Mouse (Mus musculus): ENCODE results near the gene Tmbim6. TPM values are rescaled to one million over a fixed set of nuclear protein-coding genes. Genes with fewer than 3 reads are reported as not detected.
A peak's percentile ranks its signal among the peaks of the same experiment; 100 is the strongest.

Gene Tmbim6
- polyA plus RNA-seq, 1 experiment from 2014 or later = 262 TPM

DNA sequence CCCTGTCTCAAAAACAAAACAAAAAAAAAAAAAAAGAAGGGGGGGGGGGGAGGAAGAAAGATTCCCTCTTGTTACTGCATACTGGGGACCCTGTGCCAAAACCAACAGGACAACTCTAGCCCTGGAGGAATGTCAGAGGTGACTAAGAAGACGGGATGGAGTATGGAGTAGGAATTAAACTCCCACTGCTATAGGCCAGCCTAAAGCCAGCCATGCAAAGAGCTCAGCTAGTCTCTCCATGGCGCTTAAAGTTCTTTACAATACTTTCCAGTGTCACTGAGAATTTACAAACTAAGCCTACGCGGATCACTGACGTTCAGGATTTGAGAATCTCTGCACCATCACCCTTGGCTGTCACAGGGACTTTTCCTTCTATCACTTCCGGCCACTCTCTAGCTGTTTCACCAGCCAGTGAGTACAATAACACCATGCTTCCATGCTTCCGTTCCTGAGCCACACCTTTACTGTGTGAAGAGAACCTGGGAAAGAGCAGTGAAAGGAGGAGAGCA, 28.6 kb upstream of the Tmbim6 start:
- Histone ChIP-seq H3K36me3 (replicated peaks; ENCODE audit: control insufficient read depth, insufficient read depth) (no peaks in the 10 kb centered on the region), H3K27me3 (ENCODE audit: control insufficient read depth, insufficient read depth, low read length) (no peaks in the 10 kb centered on the region), H3K4me1 (replicated peaks; ENCODE audit: control insufficient read depth, insufficient read depth, low read length) (peaks cover 6% of the 10 kb centered on the region), H3K4me2 (replicated peaks) (no peak overlapping the region), H3K9ac (no peak overlapping the region), H3K9me3 (ENCODE audit: control insufficient read depth, low read length) (no peaks in the 10 kb centered on the region), H3K4me3 (replicated peaks; ENCODE audit: low read length) (no peak overlapping the region), H3K27ac (no peak overlapping the region)
- DNase-seq (ENCODE audit: low spot score) (no peak), ATAC-seq (ENCODE audit: low FRiP score) (no peak)
- 69% methylated on average over 7 of the region's 7 CpGs for WGBS

DNA sequence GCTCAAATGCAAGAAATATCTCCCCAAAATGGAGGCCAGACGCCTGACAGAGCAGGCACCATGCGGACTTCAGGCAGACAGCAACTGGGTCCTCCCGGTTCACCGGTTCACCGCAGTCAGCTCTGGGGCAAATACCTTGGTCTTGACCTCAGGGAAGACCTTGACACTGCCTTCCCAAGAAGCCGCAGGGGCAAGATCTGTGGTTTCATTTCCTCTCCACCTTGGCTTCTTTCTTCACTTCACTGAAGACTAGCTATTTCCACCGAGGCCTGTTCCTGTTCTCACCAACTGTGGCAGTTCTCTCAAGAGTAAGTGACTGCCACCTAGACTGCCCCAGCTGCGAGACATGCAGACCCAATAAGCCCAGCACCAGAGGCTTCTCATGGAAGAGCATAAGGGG, 27.8 kb upstream of the Tmbim6 start:
- no peaks in the 10 kb centered on the region for H3K36me3 ChIP-seq (replicated peaks; ENCODE audit: control insufficient read depth, insufficient read depth)
- H3K27me3 ChIP-seq (ENCODE audit: control insufficient read depth, insufficient read depth, low read length) = no peaks in the 10 kb centered on the region
- DNase-seq (ENCODE audit: low spot score) (no peak), ATAC-seq (ENCODE audit: low FRiP score) (no peak)
- H3K9me3 ChIP-seq (ENCODE audit: control insufficient read depth, low read length) = no peaks in the 10 kb centered on the region
- peaks cover 11% of the 10 kb centered on the region for H3K4me1 ChIP-seq (replicated peaks; ENCODE audit: control insufficient read depth, insufficient read depth, low read length)
- no peak overlapping the region for H3K9ac ChIP-seq
- no peak overlapping the region for H3K27ac ChIP-seq
- 82% methylated on average over 8 of the region's 8 CpGs for WGBS
- H3K4me2 ChIP-seq (replicated peaks) = no peak overlapping the region
- no peak overlapping the region for H3K4me3 ChIP-seq (replicated peaks; ENCODE audit: low read length)

DNA sequence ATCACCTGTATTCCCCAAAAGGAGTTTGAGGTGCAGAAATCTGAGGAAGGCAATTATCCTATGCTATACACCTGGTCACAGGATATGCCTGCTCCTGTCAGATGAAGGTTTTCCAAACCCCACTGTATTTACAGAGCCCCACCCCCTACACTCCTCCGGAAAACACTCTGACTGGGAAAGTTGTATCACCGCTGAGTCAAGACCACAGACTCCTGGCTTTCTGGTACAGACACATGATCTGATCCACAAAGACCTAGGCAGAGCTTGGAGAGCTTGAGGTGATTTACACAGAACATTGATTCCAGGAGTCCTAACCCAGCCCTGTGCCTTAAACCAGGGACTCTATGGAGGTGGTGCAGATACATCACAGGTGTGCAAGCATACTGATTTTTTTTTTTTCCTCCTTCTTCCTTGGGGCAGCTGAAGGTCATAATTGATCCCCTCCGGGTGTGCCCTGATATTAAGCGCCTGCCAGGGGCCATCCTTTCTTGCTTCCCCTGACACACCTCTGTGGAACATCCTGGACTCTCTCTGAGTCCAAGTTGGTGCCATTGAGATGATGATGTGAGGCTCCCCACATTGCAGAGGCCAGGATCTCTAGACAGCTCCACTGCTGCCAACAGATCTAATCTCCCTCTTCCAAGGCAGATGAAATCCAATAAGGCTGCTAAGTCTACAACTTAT, 24.0 kb upstream of the Tmbim6 start:
- Histone ChIP-seq H3K27me3 (ENCODE audit: control insufficient read depth, insufficient read depth, low read length) (no peaks in the 10 kb centered on the region), H3K27ac (no peak overlapping the region), H3K36me3 (replicated peaks; ENCODE audit: control insufficient read depth, insufficient read depth) (no peaks in the 10 kb centered on the region), H3K9me3 (ENCODE audit: control insufficient read depth, low read length) (no peaks in the 10 kb centered on the region), H3K4me3 (replicated peaks; ENCODE audit: low read length) (peak overlapping the region; percentile 80), H3K9ac (0 out of 2 replicates have a peak overlapping the region, but pooled peaks have one; percentile 82), H3K4me2 (replicated peaks) (peak overlapping the region; percentile 72), H3K4me1 (replicated peaks; ENCODE audit: control insufficient read depth, insufficient read depth, low read length) (peaks cover 11% of the 10 kb centered on the region)
- DNase-seq (ENCODE audit: low spot score) (no peak), ATAC-seq (ENCODE audit: low FRiP score) (no peak)
- 78% methylated on average over 4 of the region's 4 CpGs for WGBS

DNA sequence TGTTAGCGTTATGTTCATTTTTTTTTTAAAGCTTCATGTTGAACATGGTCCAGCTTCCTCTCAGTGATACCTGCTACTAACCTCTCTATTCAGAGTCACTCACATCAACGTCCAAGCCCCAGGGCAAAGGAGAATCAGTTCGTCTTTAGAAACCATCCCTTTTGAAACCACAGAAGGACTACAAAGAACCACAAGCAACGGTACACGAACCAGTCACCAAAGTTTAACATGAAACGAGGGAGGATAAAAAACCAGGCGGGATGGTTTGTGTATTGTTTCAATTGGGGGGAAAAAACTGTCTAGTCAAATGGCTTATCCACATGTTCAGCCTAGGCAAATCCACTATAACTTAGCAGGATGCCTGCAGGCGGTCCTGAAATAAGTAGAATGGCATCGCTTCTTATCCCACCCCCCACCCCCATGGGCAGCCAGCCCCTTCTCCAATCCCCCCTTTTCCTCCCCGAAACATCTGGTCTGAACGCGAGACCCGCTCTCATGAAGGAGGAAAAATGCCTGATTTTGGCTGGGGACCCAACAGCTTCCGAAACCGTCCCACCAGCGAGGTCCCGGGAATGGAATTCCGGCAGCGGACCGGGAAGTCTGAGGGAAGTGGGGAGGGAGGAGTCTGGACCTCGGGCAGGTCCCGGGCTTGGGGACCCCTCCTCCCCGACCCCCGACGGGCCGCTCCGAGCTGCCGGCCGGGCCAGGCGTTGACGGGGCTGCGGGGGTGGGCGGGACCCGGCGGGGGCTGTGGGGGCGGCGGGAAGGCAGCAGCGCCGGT, 23.1 kb upstream of the Tmbim6 start:
- peak overlapping the region; percentile 80 for H3K4me3 ChIP-seq (replicated peaks; ENCODE audit: low read length)
- ATAC-seq (ENCODE audit: low FRiP score) (no peak; the same call in 1 of the 2 replicates), DNase-seq (ENCODE audit: low spot score) (peak; percentile 29)
- H3K36me3 ChIP-seq (replicated peaks; ENCODE audit: control insufficient read depth, insufficient read depth) = no peaks in the 10 kb centered on the region
- H3K4me1 ChIP-seq (replicated peaks; ENCODE audit: control insufficient read depth, insufficient read depth, low read length) = peaks cover 11% of the 10 kb centered on the region
- peak overlapping the region; percentile 85 for H3K27ac ChIP-seq
- no peaks in the 10 kb centered on the region for H3K9me3 ChIP-seq (ENCODE audit: control insufficient read depth, low read length)
- H3K4me2 ChIP-seq (replicated peaks) = peak overlapping the region; percentile 72
- H3K9ac ChIP-seq = peak overlapping the region; percentile 82
- 2% methylated on average over 38 of the region's 39 CpGs for WGBS
- H3K27me3 ChIP-seq (ENCODE audit: control insufficient read depth, insufficient read depth, low read length) = no peaks in the 10 kb centered on the region

DNA sequence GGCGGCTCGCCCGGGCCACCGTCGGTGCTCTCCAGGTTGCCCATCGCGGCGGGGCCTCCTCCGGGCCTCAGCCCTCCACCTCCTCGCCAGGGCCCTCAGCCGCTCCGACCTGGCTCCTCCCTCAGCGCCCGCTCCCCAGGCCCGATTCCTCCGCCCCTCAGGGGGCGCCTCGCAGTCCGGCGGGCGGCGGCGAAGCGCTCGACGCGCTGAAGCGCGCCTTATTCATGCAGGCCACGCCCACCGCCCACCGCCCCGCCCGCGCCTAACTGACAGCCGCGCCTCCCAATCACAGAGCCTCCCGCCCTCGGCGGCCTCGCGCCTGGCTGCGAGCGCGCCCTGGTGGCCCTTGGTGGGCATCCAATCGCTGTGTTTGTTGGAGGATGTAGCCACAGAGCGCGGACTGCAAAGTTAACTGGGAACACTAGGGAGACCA, 22.4 kb upstream of the Tmbim6 start, which contains the start of gene Fmnl3:
Gene Fmnl3, minus strand, starts transcription at position 224 of the 433 bp plus-strand sequence.
- peaks cover 11% of the 10 kb centered on the region for H3K4me1 ChIP-seq (replicated peaks; ENCODE audit: control insufficient read depth, insufficient read depth, low read length)
- H3K27ac ChIP-seq = peak within 1 kb of the TSS; percentile 85
- no peaks in the 10 kb centered on the region for H3K36me3 ChIP-seq (replicated peaks; ENCODE audit: control insufficient read depth, insufficient read depth)
- no peaks in the 10 kb centered on the region for H3K9me3 ChIP-seq (ENCODE audit: control insufficient read depth, low read length)
- peak within 1 kb of the TSS; percentile 82 for H3K9ac ChIP-seq
- H3K27me3 ChIP-seq (ENCODE audit: control insufficient read depth, insufficient read depth, low read length) = no peaks in the 10 kb centered on the region
- DNase-seq (ENCODE audit: low spot score) (peak; percentile 94), ATAC-seq (ENCODE audit: low FRiP score) (peak; percentile 97)
- H3K4me3 ChIP-seq (replicated peaks; ENCODE audit: low read length) = peak within 1 kb of the TSS; percentile 80
- H3K4me2 ChIP-seq (replicated peaks) = peak within 1 kb of the TSS; percentile 72
- under 1% methylated on average over 42 of the region's 48 CpGs for WGBS

DNA sequence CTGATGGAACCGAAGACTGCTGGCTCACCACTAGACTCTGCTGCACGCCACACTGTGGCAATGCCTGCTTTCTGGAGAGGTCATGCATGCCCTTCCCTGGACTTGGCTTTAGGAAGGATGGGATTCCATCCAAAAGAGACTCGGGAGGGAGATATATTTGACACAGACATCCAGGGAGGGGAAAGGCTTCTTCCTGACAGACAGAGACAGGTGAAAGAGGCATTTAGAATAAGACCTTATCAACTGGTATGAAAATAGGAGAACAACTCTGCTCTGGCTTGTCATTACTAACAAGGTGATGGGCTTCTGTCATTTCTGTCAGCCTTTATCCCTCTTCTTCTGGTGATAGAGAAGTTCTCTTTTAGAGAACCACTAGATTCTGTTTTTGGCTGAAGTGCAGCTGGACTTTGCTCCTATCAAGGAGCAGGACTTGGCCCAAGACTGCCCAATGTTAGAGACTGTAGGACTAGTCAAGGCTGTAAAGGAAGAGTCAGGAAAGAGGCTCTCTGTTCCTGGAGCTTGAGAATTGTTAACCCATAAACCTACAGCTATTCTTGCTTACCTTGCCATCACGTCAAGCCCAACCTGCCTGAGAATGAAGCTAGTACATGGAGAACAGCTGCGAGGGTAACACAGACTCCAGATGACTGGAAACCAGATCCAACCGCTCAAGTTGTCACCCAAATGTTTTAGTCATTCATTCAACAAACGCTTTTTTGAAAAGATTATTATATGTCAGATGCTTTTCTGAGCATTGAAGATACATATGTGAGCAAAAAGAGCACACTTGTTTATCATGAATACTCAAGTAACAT, 20.9 kb upstream of the Tmbim6 start:
- DNase-seq (ENCODE audit: low spot score) (no peak), ATAC-seq (ENCODE audit: low FRiP score) (no peak)
- no peak overlapping the region for H3K4me3 ChIP-seq (replicated peaks; ENCODE audit: low read length)
- no peak overlapping the region for H3K9ac ChIP-seq
- H3K27ac ChIP-seq = no peak overlapping the region
- H3K36me3 ChIP-seq (replicated peaks; ENCODE audit: control insufficient read depth, insufficient read depth) = no peaks in the 10 kb centered on the region
- 92% methylated on average over 7 of the region's 7 CpGs for WGBS
- no peaks in the 10 kb centered on the region for H3K9me3 ChIP-seq (ENCODE audit: control insufficient read depth, low read length)
- H3K27me3 ChIP-seq (ENCODE audit: control insufficient read depth, insufficient read depth, low read length) = no peaks in the 10 kb centered on the region
- H3K4me2 ChIP-seq (replicated peaks) = no peak overlapping the region
- H3K4me1 ChIP-seq (replicated peaks; ENCODE audit: control insufficient read depth, insufficient read depth, low read length) = peaks cover 11% of the 10 kb centered on the region

DNA sequence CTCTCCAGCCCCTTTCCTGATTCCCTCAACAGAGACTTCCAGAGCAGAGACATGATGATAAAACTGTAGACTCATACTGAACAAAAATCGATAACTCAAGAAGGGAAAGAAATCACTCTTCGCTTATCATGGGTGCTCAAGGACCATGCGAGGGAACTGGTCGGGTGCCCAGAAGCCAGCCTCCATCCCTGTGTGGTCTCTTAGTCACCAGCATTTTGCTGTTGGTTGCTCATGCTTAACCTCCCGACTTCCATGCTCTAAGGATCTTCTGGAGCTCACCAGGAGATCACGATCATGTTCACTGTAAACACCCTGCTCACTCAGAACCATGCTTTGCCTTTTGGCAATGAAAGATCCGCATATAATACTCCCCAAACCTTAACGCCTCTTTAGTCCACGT, 19.9 kb upstream of the Tmbim6 start:
- no peak for ATAC-seq (ENCODE audit: low FRiP score)

DNA sequence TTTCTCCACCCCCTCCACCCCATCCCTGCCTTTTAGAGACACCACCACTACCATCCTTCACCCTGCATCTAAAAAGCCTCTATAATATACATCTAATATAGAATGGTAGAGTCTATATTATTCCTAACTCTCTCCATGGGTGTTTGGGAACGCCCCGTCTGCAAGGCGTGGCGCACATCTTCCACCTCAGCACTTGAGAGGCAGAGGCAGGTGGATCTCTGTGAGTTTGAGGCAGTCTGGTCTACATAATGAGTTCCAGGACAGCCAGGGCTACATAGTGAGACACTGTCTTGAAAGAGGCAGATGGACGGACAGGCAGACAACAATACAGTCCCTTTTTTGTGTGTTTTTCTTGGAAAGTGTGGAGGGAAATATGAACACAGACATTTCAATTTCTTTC, 17.6 kb upstream of the Tmbim6 start:
- Histone ChIP-seq H3K36me3 (replicated peaks; ENCODE audit: control insufficient read depth, insufficient read depth) (no peaks in the 10 kb centered on the region), H3K4me3 (replicated peaks; ENCODE audit: low read length) (no peak overlapping the region), H3K4me1 (replicated peaks; ENCODE audit: control insufficient read depth, insufficient read depth, low read length) (no peaks in the 10 kb centered on the region), H3K27me3 (ENCODE audit: control insufficient read depth, insufficient read depth, low read length) (no peaks in the 10 kb centered on the region), H3K27ac (no peak overlapping the region), H3K9ac (no peak overlapping the region), H3K4me2 (replicated peaks) (no peak overlapping the region), H3K9me3 (ENCODE audit: control insufficient read depth, low read length) (no peaks in the 10 kb centered on the region)
- no peak for DNase-seq (ENCODE audit: low spot score)
- ATAC-seq (ENCODE audit: low FRiP score) = no peak
- WGBS = 94% methylated on average over 5 of the region's 5 CpGs

More for the DNA sequence above, 19.9 kb upstream of the Tmbim6 start:
- H3K27me3 ChIP-seq (ENCODE audit: control insufficient read depth, insufficient read depth, low read length) = no peaks in the 10 kb centered on the region
- no peak overlapping the region for H3K27ac ChIP-seq
- DNase-seq (ENCODE audit: low spot score) = no peak
- WGBS = 80% methylated on average over 9 of the region's 9 CpGs
- H3K9me3 ChIP-seq (ENCODE audit: control insufficient read depth, low read length) = no peaks in the 10 kb centered on the region
- no peak overlapping the region for H3K4me2 ChIP-seq (replicated peaks)
- peaks cover 11% of the 10 kb centered on the region for H3K4me1 ChIP-seq (replicated peaks; ENCODE audit: control insufficient read depth, insufficient read depth, low read length)
- no peak overlapping the region for H3K4me3 ChIP-seq (replicated peaks; ENCODE audit: low read length)
- no peaks in the 10 kb centered on the region for H3K36me3 ChIP-seq (replicated peaks; ENCODE audit: control insufficient read depth, insufficient read depth)
- no peak overlapping the region for H3K9ac ChIP-seq

DNA sequence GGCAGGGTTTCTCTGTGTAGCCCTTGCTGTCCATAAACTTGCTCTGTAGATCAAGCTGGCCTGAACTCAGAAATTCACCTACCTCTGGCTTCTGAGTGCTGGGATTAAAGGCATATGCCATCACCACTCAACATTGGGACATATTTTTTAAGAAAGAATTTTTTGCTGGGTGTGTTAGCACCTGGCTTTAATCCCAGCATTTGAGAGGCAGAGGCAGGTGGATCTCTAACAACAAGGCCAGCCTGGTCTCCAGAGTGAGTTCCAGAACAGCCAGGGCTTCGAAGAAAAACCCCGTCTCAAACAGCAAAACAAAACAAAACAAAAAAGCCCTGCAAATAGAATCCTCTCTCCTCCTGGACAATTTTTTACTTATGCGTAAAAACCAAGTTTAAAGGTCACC, 17.1 kb upstream of the Tmbim6 start:
- no peaks in the 10 kb centered on the region for H3K4me1 ChIP-seq (replicated peaks; ENCODE audit: control insufficient read depth, insufficient read depth, low read length)
- H3K4me3 ChIP-seq (replicated peaks; ENCODE audit: low read length) = no peak overlapping the region
- WGBS = 96% methylated on average over 3 of the region's 3 CpGs
- H3K27ac ChIP-seq = no peak overlapping the region
- ATAC-seq (ENCODE audit: low FRiP score) = no peak
- no peaks in the 10 kb centered on the region for H3K36me3 ChIP-seq (replicated peaks; ENCODE audit: control insufficient read depth, insufficient read depth)
- DNase-seq (ENCODE audit: low spot score) = no peak
- H3K9ac ChIP-seq = no peak overlapping the region
- no peaks in the 10 kb centered on the region for H3K9me3 ChIP-seq (ENCODE audit: control insufficient read depth, low read length)
- no peak overlapping the region for H3K4me2 ChIP-seq (replicated peaks)
- H3K27me3 ChIP-seq (ENCODE audit: control insufficient read depth, insufficient read depth, low read length) = no peaks in the 10 kb centered on the region

Data from hindbrain, embryonic 14.5 days (tissue).